In the genomic region with DNA sequence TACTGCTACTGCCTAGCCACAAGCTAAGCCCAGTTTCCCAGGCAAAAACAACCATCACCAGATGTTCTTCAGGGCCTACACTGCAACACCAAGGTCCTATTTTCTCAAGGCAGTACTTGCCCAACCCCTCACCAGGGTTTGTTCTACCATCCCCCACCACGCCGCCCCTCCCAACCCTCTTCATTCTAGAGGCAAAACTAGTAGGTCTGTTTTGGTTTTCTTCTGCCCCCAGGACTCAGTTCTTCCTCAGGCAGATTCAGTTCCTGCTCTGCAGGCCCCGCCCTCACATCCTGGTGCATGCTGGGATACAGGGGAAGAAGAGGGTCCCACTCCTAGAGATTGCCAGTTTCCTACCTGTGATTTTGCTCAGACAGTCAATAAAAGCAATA, we compare ENCODE assay signal across 11 mouse cellular contexts. TPM values are rescaled to one million over a fixed set of nuclear protein-coding genes. Genes with fewer than 3 reads are reported as not detected.
A peak's percentile ranks its signal among the peaks of the same experiment; 100 is the strongest.
DNase-seq lines count a peak whose midpoint lies in the region; ATAC-seq and TF ChIP-seq lines count a peak whose summit lies in the region.
"Had no signal": no experiment of that assay in that cellular context is flagged by ENCODE, and none has a peak within 500 bp of the region (broad histone marks: within the 10 kb centered on the region; RNA-seq: fewer than 3 reads in every experiment).

No protein-coding gene starts in this region.

- peak; percentile 51 for DNase-seq in ES-E14 (ENCODE audit: low read depth, low spot score)
- DNase-seq in splenic B cell, adult 2 months (ENCODE audit: low read depth, low spot score), result peak; percentile 61
- no peak for DNase-seq in adrenal gland, postnatal 25 days
- DNase-seq in right cerebral cortex, postnatal 36 days (ENCODE audit: low spot score in 2 of 2), result no peak
- no peak for DNase-seq in kidney, adult 11 months

- H3K36me3 ChIP-seq in heart, embryonic 15.5 days, result peaks cover 19% of the 10 kb centered on the region
- peaks cover 27% of the 10 kb centered on the region for H3K36me3 ChIP-seq in heart, embryonic 12.5 days
- peaks cover 20% of the 10 kb centered on the region for H3K36me3 ChIP-seq in ES-E14 (ENCODE audit: control insufficient read depth, insufficient read depth, low read length, poor library complexity, severe bottlenecking)
- peaks cover 25% of the 10 kb centered on the region for H3K36me3 ChIP-seq in intestine, postnatal 0 days (ENCODE audit: control insufficient read depth, insufficient read depth)
- peaks cover 7% of the 10 kb centered on the region for H3K36me3 ChIP-seq in splenic B cell, adult 2 months (ENCODE audit: control insufficient read depth, insufficient read depth, low read length, poor library complexity, severe bottlenecking)

- H3K27me3 ChIP-seq in heart, embryonic 15.5 days, result no peaks in the 10 kb centered on the region
- H3K27me3 ChIP-seq in heart, embryonic 12.5 days (replicated peaks), result no peaks in the 10 kb centered on the region
- H3K27me3 ChIP-seq in intestine, postnatal 0 days (replicated peaks; ENCODE audit: control insufficient read depth, insufficient read depth, low read length), result no peaks in the 10 kb centered on the region
- no peaks in the 10 kb centered on the region for H3K27me3 ChIP-seq in splenic B cell, adult 2 months (ENCODE audit: control insufficient read depth, insufficient read depth, low read length, poor library complexity, severe bottlenecking)
- H3K27me3 ChIP-seq: forebrain, embryonic 15.5 days; hindbrain, embryonic 15.5 days had no signal

- no peak overlapping the region for H3K9ac ChIP-seq in heart, embryonic 15.5 days
- no peak overlapping the region for H3K9ac ChIP-seq in heart, embryonic 12.5 days
- no peak overlapping the region; the same call in 1 of the 2 replicates for H3K9ac ChIP-seq in ES-E14 (ENCODE audit: insufficient read depth, low read depth, low read length, poor library complexity, severe bottlenecking)
- H3K9ac ChIP-seq in intestine, postnatal 0 days (ENCODE audit: low read depth, low read length), result no peak overlapping the region
- H3K9ac ChIP-seq: forebrain, embryonic 15.5 days; hindbrain, embryonic 15.5 days had no signal

- peaks cover 50% of the 10 kb centered on the region for H3K4me1 ChIP-seq in heart, embryonic 15.5 days (replicated peaks)
- peaks cover 33% of the 10 kb centered on the region for H3K4me1 ChIP-seq in heart, embryonic 12.5 days (replicated peaks)
- peaks cover 4 to 24% of the 10 kb centered on the region in 2 experiments; a peak in 3 of 4 replicates for H3K4me1 ChIP-seq in ES-E14 (ENCODE audit: control insufficient read depth in 2 of 2, insufficient read depth in 2 of 2, low read length in 2 of 2, poor library complexity in 1 of 2)
- no peaks in the 10 kb centered on the region for H3K4me1 ChIP-seq in intestine, postnatal 0 days (replicated peaks; ENCODE audit: control insufficient read depth, insufficient read depth, low read length)

- H3K9me3 ChIP-seq in heart, embryonic 15.5 days (replicated peaks), result no peaks in the 10 kb centered on the region
- no peaks in the 10 kb centered on the region for H3K9me3 ChIP-seq in heart, embryonic 12.5 days (replicated peaks)
- H3K9me3 ChIP-seq in ES-E14 (ENCODE audit: control insufficient read depth, insufficient read depth, low read depth, low read length), result no peaks in the 10 kb centered on the region
- no peaks in the 10 kb centered on the region for H3K9me3 ChIP-seq in intestine, postnatal 0 days (ENCODE audit: control insufficient read depth)
- H3K9me3 ChIP-seq: forebrain, embryonic 15.5 days; hindbrain, embryonic 15.5 days had no signal

- in situ Hi-C loops in ES-E14 (cut with MboI; ENCODE audit: low sequenced_read_pairs in 2 of 2, unreplicated experiment in 2 of 2), result no loop called here

- no peak overlapping the region for H3K4me2 ChIP-seq in heart, embryonic 15.5 days
- H3K4me2 ChIP-seq in heart, embryonic 12.5 days, result no peak overlapping the region
- 0 out of 2 replicates have a peak overlapping the region, but pooled peaks have one; percentile 6 for H3K4me2 ChIP-seq in intestine, postnatal 0 days (replicated peaks; ENCODE audit: low read depth)
- H3K4me2 ChIP-seq: forebrain, embryonic 15.5 days; hindbrain, embryonic 15.5 days had no signal

- ATAC-seq in heart, embryonic 15.5 days (replicated peaks; ENCODE audit: insufficient number of reproducible peaks, insufficient read depth, low FRiP score, low read depth), result no peak
- ATAC-seq in heart, embryonic 12.5 days (ENCODE audit: insufficient number of reproducible peaks, low FRiP score), result no peak
- ATAC-seq in intestine, postnatal 0 days, result no peak
- ATAC-seq: forebrain, embryonic 15.5 days; midbrain, embryonic 16.5 days had no signal

- WGBS in heart, embryonic 15.5 days, result 75% methylated on average over 3 of the region's 3 CpGs
- WGBS in heart, embryonic 12.5 days, result 71% methylated on average over 3 of the region's 3 CpGs
- WGBS in intestine, postnatal 0 days, result 91% methylated on average over 3 of the region's 3 CpGs

- H3K4me3 ChIP-seq in heart, embryonic 15.5 days, result no peak overlapping the region
- no peak overlapping the region for H3K4me3 ChIP-seq in heart, embryonic 12.5 days
- no peak overlapping the region for H3K4me3 ChIP-seq in ES-E14 (ENCODE audit: insufficient read depth in 1 of 2, low read depth in 1 of 2, low read length in 2 of 2, poor library complexity in 1 of 2, severe bottlenecking in 1 of 2)
- no peak overlapping the region for H3K4me3 ChIP-seq in intestine, postnatal 0 days (ENCODE audit: low read depth, low read length)
- H3K4me3 ChIP-seq: forebrain, embryonic 15.5 days; hindbrain, embryonic 15.5 days had no signal

- peak overlapping the region; percentile 69 for H3K27ac ChIP-seq in heart, embryonic 15.5 days
- no peak overlapping the region for H3K27ac ChIP-seq in heart, embryonic 12.5 days (ENCODE audit: poor library complexity, severe bottlenecking)
- H3K27ac ChIP-seq in ES-E14 (ENCODE audit: insufficient read depth, low read depth, low read length, poor library complexity, severe bottlenecking), result peak overlapping the region; percentile 71
- no peak overlapping the region for H3K27ac ChIP-seq in intestine, postnatal 0 days (ENCODE audit: low read depth, low read length)
- H3K27ac ChIP-seq: forebrain, embryonic 15.5 days; hindbrain, embryonic 15.5 days had no signal

- TF ChIP-seq CTCF in intestine, postnatal 0 days (IDR thresholded peaks at IDR 0.05; ENCODE audit: low read depth), result no peak

TF ChIP-seq in ES-E14, 5 proteins besides CTCF, POLR2A, EP300 and RAD21:
- no peak for TF ChIP-seq HCFC1 (IDR thresholded peaks at IDR 0.05; ENCODE audit: borderline replicate concordance, insufficient read depth, low read length)
- no peak for TF ChIP-seq CHD2 (IDR thresholded peaks at IDR 0.05; ENCODE audit: low read depth, low read length)
- no peak for TF ChIP-seq MAFK (IDR thresholded peaks at IDR 0.05; ENCODE audit: insufficient read depth, low read depth, low read length)
- TF ChIP-seq ZC3H11A (IDR thresholded peaks at IDR 0.05; ENCODE audit: borderline replicate concordance, low read depth, low read length), result no peak
- no peak for TF ChIP-seq ZNF384 (IDR thresholded peaks at IDR 0.05; ENCODE audit: low read depth, low read length)

RNA-seq across cellular contexts. Expression of gene Sik1, which starts 14.2 kb away (rescaled TPM):
- 16.4 and 22.5 TPM in 2 replicates for polyA plus RNA-seq in heart, embryonic 15.5 days (2015; fragmentation: Nextera tagmentation; extraction: Ambion mirVana)
- polyA plus RNA-seq in heart, embryonic 12.5 days (2016; fragmentation: Nextera tagmentation; extraction: Ambion mirVana), result 23.3 and 24.3 TPM in 2 replicates
- total RNA-seq in ES-E14 (2012; rRNA removed), result 35.0 and 41.2 TPM in 2 replicates
- polyA plus RNA-seq in intestine, postnatal 0 days (2015; fragmentation: Nextera tagmentation; extraction: Ambion mirVana), result 2.9 and 3.8 TPM in 2 replicates
- 16.0 and 28.2 TPM in 2 replicates for total RNA-seq in adrenal gland, postnatal 25 days (2021)

Comparison
In these comparisons a context has a peak if more than half of its experiments do, and no peak if none do; other contexts are left out.
1. H3K27ac ChIP-seq: peak in heart, embryonic 15.5 days (single experiment) and ES-E14 (single experiment); none in heart, embryonic 12.5 days (single experiment) and intestine, postnatal 0 days (single experiment).
2. DNase-seq: peak in ES-E14 (single experiment) and splenic B cell, adult 2 months (single experiment); none in adrenal gland, postnatal 25 days (single experiment), right cerebral cortex, postnatal 36 days (0 of 2) and kidney, adult 11 months (single experiment).